Mouse (Mus musculus) ES-E14 (cell line): ENCODE results near the gene Itgae. TPM values are rescaled to one million over a fixed set of nuclear protein-coding genes. Genes with fewer than 3 reads are reported as not detected.

Experiments
- DNase-seq: peaks from one replicate; pipeline ENCODE4 v3.0.0-alpha.2; 2013; ENCODE audit warnings: low read depth, low spot score
- H3K27ac ChIP-seq: 2 replicates; pipeline ENCODE4 v1.5.1; 2012; ENCODE audit warnings: low read depth, mild to moderate bottlenecking, low read length, moderate library complexity, mixed read lengths; ENCODE audit not compliant: poor library complexity, insufficient read depth, severe bottlenecking
- H3K36me3 ChIP-seq: 2 replicates; pipeline ENCODE4 v1.6.1; 2012; ENCODE audit warnings: mild to moderate bottlenecking, low read length, moderate library complexity, mixed read lengths; ENCODE audit not compliant: control insufficient read depth, poor library complexity, insufficient read depth, severe bottlenecking
- H3K4me1 ChIP-seq, 2 experiments: fragments of 150-350 bp in 1 of 2; sonication (generic) in 1 of 2; 2 replicates each; pipeline ENCODE4 v1.6.1; 2012; ENCODE audit warnings: low read length in 2 of 2, mild to moderate bottlenecking in 1 of 2, mixed read lengths in 1 of 2; ENCODE audit not compliant: control insufficient read depth in 2 of 2, insufficient read depth in 2 of 2, poor library complexity in 1 of 2
- H3K4me3 ChIP-seq, 2 experiments: fragments of 150-350 bp in 1 of 2; sonication (generic) in 1 of 2; 2 replicates each; pipeline ENCODE4 v1.5.1; 2012; ENCODE audit warnings: low read length in 2 of 2, low read depth in 1 of 2, mild to moderate bottlenecking in 1 of 2, mixed read lengths in 1 of 2; ENCODE audit not compliant: insufficient read depth in 1 of 2, poor library complexity in 1 of 2, severe bottlenecking in 1 of 2
- H3K9ac ChIP-seq: 2 replicates; pipeline ENCODE4 v1.6.1; 2012; ENCODE audit warnings: low read depth, mild to moderate bottlenecking, low read length, mixed read lengths; ENCODE audit not compliant: poor library complexity, insufficient read depth, severe bottlenecking
- H3K9me3 ChIP-seq: fragments of 150-350 bp; sonication (generic); 2 replicates; pipeline ENCODE4 v1.6.1; 2012; ENCODE audit warnings: low read depth, mild to moderate bottlenecking, low read length; ENCODE audit not compliant: control insufficient read depth, insufficient read depth
- CHD2 ChIP-seq: IDR thresholded peaks from 2 replicates; pipeline ENCODE4 v1.6.1; 2014; ENCODE audit warnings: mild to moderate bottlenecking, low read depth, low read length, inconsistent platforms
- HCFC1 ChIP-seq: IDR thresholded peaks from 2 replicates; pipeline ENCODE4 v1.6.1; 2012; ENCODE audit warnings: low read length, inconsistent platforms, borderline replicate concordance; ENCODE audit not compliant: insufficient read depth
- MAFK ChIP-seq: IDR thresholded peaks from 2 replicates; pipeline ENCODE4 v1.6.1; 2014; ENCODE audit warnings: mild to moderate bottlenecking, low read depth, low read length, inconsistent platforms; ENCODE audit not compliant: insufficient read depth
- ZC3H11A ChIP-seq: IDR thresholded peaks from 2 replicates; pipeline ENCODE4 v1.6.1; 2012; ENCODE audit warnings: low read depth, mild to moderate bottlenecking, inconsistent platforms, low read length, borderline replicate concordance
- ZNF384 ChIP-seq: IDR thresholded peaks from 2 replicates; pipeline ENCODE4 v1.6.1; 2012; ENCODE audit warnings: low read depth, low read length, inconsistent platforms
- in situ Hi-C, 2 experiments: fragments of 600-800 bp; cut with MboI; formaldehyde crosslinking; loops; one replicate each; pipeline ENCODE4 v1.15.1; 2025; ENCODE audit warnings: low sequenced_read_pairs in 2 of 2, inconsistent platforms in 1 of 2; ENCODE audit not compliant: unreplicated experiment in 2 of 2
- total RNA-seq: library from RNA; depleted of rRNA; stranded (reverse); fragments of 300-350 nt; gene quantifications from 2 replicates; pipeline ENCODE4 v1.2.3, GENCODE M21; 2012

Gene Itgae
- total RNA-seq, 1 experiment: 0.45 TPM

- Histone ChIP-seq H3K27ac (no peak overlapping the region), H3K4me3 (no peak overlapping the region), H3K9me3 (no peaks in the 10 kb centered on the region), H3K36me3 (peaks cover 22% of the 10 kb centered on the region), H3K9ac (no peak overlapping the region), H3K4me1 (no peaks in the 10 kb centered on the region)
- no peak for DNase-seq
- in situ Hi-C loops: no loop called here
- TF ChIP-seq ZNF384 (no peak), CHD2 (no peak), ZC3H11A (no peak), MAFK (no peak), HCFC1 (no peak)
Measured at GRCm38 (mm10) chr11:73078615-73079014, 11.8 kb upstream of the Itgae start.

GRCm38 (mm10) chr11:73080306-73080705 is 10.1 kb upstream of the Itgae start:
- Histone ChIP-seq H3K9me3 (no peaks in the 10 kb centered on the region), H3K4me3 (no peak overlapping the region), H3K36me3 (peaks cover 22% of the 10 kb centered on the region), H3K4me1 (no peaks in the 10 kb centered on the region), H3K27ac (no peak overlapping the region), H3K9ac (no peak overlapping the region)
- in situ Hi-C loops: no loop called here
- TF ChIP-seq ZC3H11A: no peak
- no peak for TF ChIP-seq MAFK
- TF ChIP-seq HCFC1: no peak
- TF ChIP-seq CHD2: no peak
- no peak for TF ChIP-seq ZNF384
- DNase-seq: no peak

GRCm38 (mm10) chr11:73084303-73084702 is 6.1 kb upstream of the Itgae start:
- H3K9me3 ChIP-seq: no peaks in the 10 kb centered on the region
- H3K9ac ChIP-seq: no peak overlapping the region
- no peak for TF ChIP-seq CHD2
- no peak for TF ChIP-seq ZC3H11A
- no peak for TF ChIP-seq HCFC1
- TF ChIP-seq ZNF384: no peak
- no peak for TF ChIP-seq MAFK
- no peak overlapping the region for H3K27ac ChIP-seq
- H3K36me3 ChIP-seq: peaks cover 9% of the 10 kb centered on the region
- no peak overlapping the region for H3K4me3 ChIP-seq
- DNase-seq: no peak
- in situ Hi-C loops: no loop called here
- H3K4me1 ChIP-seq: no peaks in the 10 kb centered on the region

GRCm38 (mm10) chr11:73084804-73085231 is 5.6 kb upstream of the Itgae start:
- H3K9ac ChIP-seq: no peak overlapping the region
- no peak for TF ChIP-seq HCFC1
- DNase-seq: no peak
- no peak overlapping the region for H3K4me3 ChIP-seq
- H3K9me3 ChIP-seq: no peaks in the 10 kb centered on the region
- H3K4me1 ChIP-seq: no peaks in the 10 kb centered on the region
- no peak overlapping the region for H3K27ac ChIP-seq
- in situ Hi-C loops: no loop called here
- peaks cover 6% of the 10 kb centered on the region; the same call in 1 of the 2 replicates for H3K36me3 ChIP-seq

- no peak for DNase-seq
- Histone ChIP-seq H3K36me3 (0 out of 2 replicates have a peak, but pooled peaks cover 4% of the 10 kb centered on the region), H3K27ac (no peak overlapping the region), H3K9ac (no peak overlapping the region), H3K9me3 (no peaks in the 10 kb centered on the region), H3K4me3 (no peak overlapping the region), H3K4me1 (no peaks in the 10 kb centered on the region)
- no peak for TF ChIP-seq HCFC1
- TF ChIP-seq ZNF384: no peak
- TF ChIP-seq MAFK: no peak
- TF ChIP-seq CHD2: no peak
- TF ChIP-seq ZC3H11A: no peak
- in situ Hi-C loops: no loop called here
Measured at GRCm38 (mm10) chr11:73085391-73085790, 5.0 kb upstream of the Itgae start.
